Mouse (Mus musculus): ENCODE measurements around the gene Ifi203. TPM values are rescaled to one million over a fixed set of nuclear protein-coding genes. Genes with fewer than 3 reads are reported as not detected.
"Not testable (repeated sequence)": the region's sequence is repeated elsewhere in the genome, so short reads cannot be mapped to it uniquely, and the experiment has no call there.

The Ifi203 gene
- polyA plus RNA-seq, 1 experiment from 2014 or later: 0.65 TPM

- not testable (repeated sequence) for H3K4me3 ChIP-seq; H3K9ac ChIP-seq; H3K27me3 ChIP-seq; H3K9me3 ChIP-seq; H3K36me3 ChIP-seq; H3K4me1 ChIP-seq (replicated peaks); H3K27ac ChIP-seq; H3K4me2 ChIP-seq; ATAC-seq (ENCODE audit: low FRiP score)
- WGBS: 93% methylated on average over 6 of the region's 6 CpGs
These were observed 64.2 kb downstream of the Ifi203 start for GRCm38 (mm10) chr1:173878264-173878663.

GRCm38 (mm10) chr1:173877125-173877524, 65.3 kb downstream of the Ifi203 start:
- not testable (repeated sequence) for H3K4me1 ChIP-seq (replicated peaks); H3K36me3 ChIP-seq; H3K9ac ChIP-seq; H3K4me3 ChIP-seq; H3K9me3 ChIP-seq; H3K27me3 ChIP-seq; ATAC-seq (ENCODE audit: low FRiP score); H3K4me2 ChIP-seq; H3K27ac ChIP-seq
- WGBS: 72% methylated on average over 1 of the region's 1 CpGs

Other genes with a start within 250 kb of the Ifi203 start
- 0.27 and 0.39 TPM in 2 replicates for gene Ifi207, start 200.9 kb downstream of the Ifi203 start, polyA plus RNA-seq (2015; fragmentation: Nextera tagmentation; extraction: Ambion mirVana)
- 0.88 and 1.0 TPM in 2 replicates for gene Ifi204, start 175.7 kb downstream of the Ifi203 start, polyA plus RNA-seq (2015; fragmentation: Nextera tagmentation; extraction: Ambion mirVana)
- gene Ifi211, start 29.6 kb downstream of the Ifi203 start, polyA plus RNA-seq (2015; fragmentation: Nextera tagmentation; extraction: Ambion mirVana): 0.40 and 0.52 TPM in 2 replicates
- gene Mndal, start 181 bp downstream of the Ifi203 start, polyA plus RNA-seq (2015; fragmentation: Nextera tagmentation; extraction: Ambion mirVana): 1.0 and 1.3 TPM in 2 replicates
- gene Ifi202b, start 40.1 kb upstream of the Ifi203 start, polyA plus RNA-seq (2015; fragmentation: Nextera tagmentation; extraction: Ambion mirVana): not detected in 2 replicates
- 0.12 TPM in 1 of 2 replicates, not detected in the other for gene Ifi205, start 89.1 kb upstream of the Ifi203 start, polyA plus RNA-seq (2015; fragmentation: Nextera tagmentation; extraction: Ambion mirVana)
- gene Olfr433, start 98.0 kb upstream of the Ifi203 start, polyA plus RNA-seq (2015; fragmentation: Nextera tagmentation; extraction: Ambion mirVana): not detected in 2 replicates
- gene Olfr432, start 106.5 kb upstream of the Ifi203 start, polyA plus RNA-seq (2015; fragmentation: Nextera tagmentation; extraction: Ambion mirVana): not detected in 2 replicates
- not detected in 2 replicates for gene Olfr430, start 123.9 kb upstream of the Ifi203 start, polyA plus RNA-seq (2015; fragmentation: Nextera tagmentation; extraction: Ambion mirVana)
- not detected in 2 replicates for gene Olfr429, start 141.7 kb upstream of the Ifi203 start, polyA plus RNA-seq (2015; fragmentation: Nextera tagmentation; extraction: Ambion mirVana)
- gene Olfr427, start 154.2 kb upstream of the Ifi203 start, polyA plus RNA-seq (2015; fragmentation: Nextera tagmentation; extraction: Ambion mirVana): not detected in 2 replicates
- not detected in 2 replicates for gene Olfr231, start 178.5 kb upstream of the Ifi203 start, polyA plus RNA-seq (2015; fragmentation: Nextera tagmentation; extraction: Ambion mirVana)
- not detected in 2 replicates for gene Olfr424, start 188.8 kb upstream of the Ifi203 start, polyA plus RNA-seq (2015; fragmentation: Nextera tagmentation; extraction: Ambion mirVana)
- not detected in 2 replicates for gene Olfr420, start 213.0 kb upstream of the Ifi203 start, polyA plus RNA-seq (2015; fragmentation: Nextera tagmentation; extraction: Ambion mirVana)
- gene Spta1, start 230.1 kb upstream of the Ifi203 start, polyA plus RNA-seq (2015; fragmentation: Nextera tagmentation; extraction: Ambion mirVana): 0.16 and 0.28 TPM in 2 replicates